Mouse (Mus musculus) thymus, adult 2 months (tissue): Measurements from ENCODE around the gene Hoxa7.

Experiments used
- CTCF ChIP-seq: fragments of 200-500 bp; IDR thresholded peaks from 2 replicates; pipeline ENCODE4 v1.5.1; 2012; ENCODE audit warnings: mild to moderate bottlenecking, control low read depth, low read length, moderate library complexity, borderline replicate concordance; ENCODE audit not compliant: control insufficient read depth, poor library complexity, insufficient read depth; ENCODE audit errors: extremely low read depth
- POLR2A ChIP-seq: fragments of 200-500 bp; IDR thresholded peaks from 2 replicates; pipeline ENCODE4 v1.6.1; 2012; ENCODE audit warnings: mild to moderate bottlenecking, low read length, control low read depth, moderate library complexity; ENCODE audit not compliant: control insufficient read depth, poor library complexity, insufficient read depth; ENCODE audit errors: extremely low read depth

DNA sequence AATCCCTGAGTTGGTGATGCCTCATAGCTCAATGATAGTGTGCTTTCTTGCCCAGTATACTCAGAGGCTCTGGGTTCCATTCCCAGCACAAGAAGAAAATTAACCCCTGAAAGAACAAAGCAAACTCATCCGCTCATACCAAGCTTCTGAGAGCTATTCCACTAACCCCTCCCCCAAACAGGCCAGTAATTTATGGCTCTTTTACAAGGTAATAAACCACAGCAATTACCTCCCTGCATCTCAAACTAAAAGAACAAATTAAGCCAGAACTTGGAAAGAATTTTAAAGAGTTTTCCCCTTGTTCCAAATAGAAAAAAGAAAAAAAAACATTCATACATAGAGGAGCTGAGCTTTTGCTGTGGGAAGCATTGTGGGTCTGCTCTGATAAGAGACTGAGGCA is 38.9 kb downstream of the Hoxa7 start:
- TF ChIP-seq CTCF (no peak), POLR2A (no peak)
